Mouse (Mus musculus) neutrophil, adult 5-6 weeks (primary cell): Measurements from ENCODE around the gene Lrrc58. TPM values are rescaled to one million over a fixed set of nuclear protein-coding genes. Genes with fewer than 3 reads are reported as not detected.

Source experiments
- ATAC-seq: fragments of 151-379, 151-347 bp; 2 replicates; pipeline ENCODE4 v1.8.0; 2017; ENCODE audit warnings: mild to moderate bottlenecking, moderate TSS enrichment; ENCODE audit not compliant: insufficient number of reproducible peaks, poor library complexity, low FRiP score, severe bottlenecking; ENCODE audit errors: extremely low read depth
- total RNA-seq: library from RNA; stranded (forward); fragments of 200-1000 nt; gene quantifications from 2 replicates; pipeline ENCODE4 v1.2.3, GENCODE M21; 2017

The Lrrc58 gene
- total RNA-seq, 1 experiment from 2014 or later = 15.7 TPM

DNA sequence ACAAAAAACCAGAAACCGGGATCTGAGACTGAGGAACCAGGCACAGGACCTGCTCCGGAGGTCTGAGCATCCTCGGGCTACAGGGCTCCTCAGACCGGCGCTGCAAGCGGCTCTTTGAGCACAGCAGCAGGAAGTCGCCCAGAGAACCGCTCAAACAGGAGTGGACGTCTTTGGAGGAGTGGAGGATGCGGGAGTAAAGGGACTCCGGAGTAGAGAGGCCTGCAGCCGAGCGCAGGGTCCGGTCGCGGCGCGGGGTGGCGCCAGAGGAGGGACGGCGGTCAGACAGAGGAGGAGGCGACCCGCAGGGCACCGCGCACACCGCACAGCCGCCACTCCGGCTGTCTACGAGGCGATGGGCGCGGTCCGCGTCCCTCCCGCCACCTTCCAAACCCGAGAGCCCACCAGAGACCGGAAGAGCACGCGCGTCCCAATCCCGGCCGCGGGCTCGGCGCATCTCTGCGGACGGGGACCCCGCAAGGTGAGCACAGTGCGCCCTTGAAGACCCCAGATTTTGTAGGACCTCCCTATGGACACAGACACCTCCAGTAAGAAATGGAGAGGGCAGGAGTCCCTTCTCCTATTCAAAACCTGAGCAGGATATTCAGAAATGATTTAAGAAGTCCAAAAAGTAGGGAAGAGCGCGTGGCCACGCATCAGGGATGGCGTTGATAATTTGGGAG, 48.1 kb downstream of the Lrrc58 start, which contains the start of gene Gpr156:
Gene Gpr156, plus strand, starts transcription at position 359 of the 680 bp plus-strand sequence.
- ATAC-seq = no peak

DNA sequence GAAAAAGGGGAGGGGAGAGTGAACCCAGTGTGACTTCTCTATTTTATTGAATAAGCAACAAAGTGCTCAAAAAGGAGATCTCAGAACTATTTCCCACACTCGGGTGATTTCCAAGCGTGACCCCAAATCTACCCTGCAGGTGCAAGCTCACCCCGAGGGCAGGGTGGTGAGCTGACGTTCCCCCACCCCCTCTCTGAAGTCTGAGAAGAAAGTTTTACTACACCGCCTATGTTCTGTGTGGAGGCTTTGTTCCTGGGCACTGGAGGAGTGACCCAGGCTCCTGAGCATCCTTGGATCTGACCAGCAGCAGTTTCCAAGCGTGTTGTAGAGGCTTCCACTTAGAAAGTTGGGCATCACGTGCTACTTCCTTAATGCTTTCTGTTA, 48.6 kb downstream of the Lrrc58 start:
- ATAC-seq = no peak

DNA sequence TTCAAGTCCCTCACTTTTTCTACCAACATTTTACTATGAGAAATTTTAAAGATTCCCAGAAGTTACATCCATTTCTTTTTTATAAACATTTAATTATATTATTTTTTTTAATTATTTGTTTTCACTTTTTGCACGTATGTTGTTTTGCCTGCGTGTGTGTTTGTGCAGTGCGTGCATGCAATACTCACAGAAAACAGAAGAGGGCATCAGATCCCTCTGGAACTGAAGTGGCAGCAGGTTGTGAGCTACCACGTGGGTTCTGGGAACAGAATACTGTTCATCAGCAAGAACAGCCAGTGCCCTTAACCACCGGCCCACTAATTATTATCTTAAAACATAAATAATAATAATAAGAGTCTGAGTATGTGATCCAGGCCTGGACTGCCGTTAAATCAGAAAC, 50.8 kb downstream of the Lrrc58 start:
- ATAC-seq = no peak

DNA sequence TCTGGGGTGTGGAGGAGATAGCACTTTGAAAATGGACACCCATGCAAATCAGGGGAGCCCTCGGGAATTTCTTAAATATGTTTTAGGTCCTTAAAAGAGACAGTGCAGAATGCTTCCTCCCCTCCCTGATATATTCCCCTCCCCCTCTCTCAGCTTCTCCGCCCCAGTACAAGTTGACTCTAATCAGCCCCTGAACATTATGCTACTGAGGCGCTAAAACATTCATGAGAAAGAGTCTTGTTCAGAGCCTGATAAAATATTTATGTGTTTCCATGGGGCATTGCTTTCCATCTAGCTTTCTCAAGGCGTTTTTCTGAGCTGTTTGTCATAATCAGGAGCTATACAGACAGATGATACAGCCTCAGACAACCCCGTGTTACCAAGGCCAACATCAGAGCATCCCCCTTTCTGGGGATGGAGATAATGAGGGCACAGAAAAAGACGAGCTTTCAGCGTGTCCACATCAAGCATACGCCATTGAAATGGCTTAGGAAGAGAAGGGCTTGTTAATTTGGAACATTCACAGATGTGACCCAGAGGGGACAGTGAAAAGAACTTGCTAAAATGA, 52.7 kb downstream of the Lrrc58 start:
- no peak for ATAC-seq

DNA sequence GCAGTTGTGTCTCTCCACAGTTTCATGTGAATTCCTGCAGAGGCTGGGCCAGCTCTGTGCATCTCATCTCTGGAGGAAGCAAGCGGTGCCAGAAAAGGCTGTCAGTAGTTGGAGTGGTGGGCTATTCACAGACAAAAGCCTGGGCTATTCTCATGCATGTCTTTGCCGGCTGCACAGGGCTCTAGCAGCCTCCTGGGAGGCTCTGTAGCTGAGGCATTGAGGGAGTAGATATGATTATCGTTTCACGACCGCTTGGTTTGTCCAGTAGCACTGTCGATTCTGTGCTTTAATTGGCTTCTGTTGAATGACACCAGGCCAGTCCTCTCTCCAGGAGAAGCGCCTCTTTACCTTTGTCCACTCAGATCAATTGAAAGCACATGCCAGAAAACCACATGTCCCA, 57.9 kb downstream of the Lrrc58 start:
- no peak for ATAC-seq

DNA sequence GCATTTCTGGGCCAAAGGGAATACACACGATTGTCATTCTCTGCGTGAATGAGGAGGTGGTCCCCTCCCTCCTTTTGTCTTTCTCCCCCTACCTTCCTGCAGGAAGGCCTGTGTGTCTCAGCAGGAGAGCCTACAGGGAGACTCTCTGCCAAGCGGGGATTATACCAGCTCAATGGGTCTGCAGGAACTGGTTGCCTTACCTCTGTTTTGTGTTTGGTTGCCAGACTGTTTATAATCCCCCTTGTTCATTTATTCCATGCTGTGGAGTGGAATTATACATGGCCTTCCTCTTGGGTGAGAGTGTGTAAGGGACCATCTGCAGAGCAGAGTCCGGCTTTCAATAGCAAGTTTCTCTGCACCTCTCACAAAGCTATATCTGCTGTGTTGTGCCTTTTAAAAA, 58.9 kb downstream of the Lrrc58 start:
- no peak for ATAC-seq

DNA sequence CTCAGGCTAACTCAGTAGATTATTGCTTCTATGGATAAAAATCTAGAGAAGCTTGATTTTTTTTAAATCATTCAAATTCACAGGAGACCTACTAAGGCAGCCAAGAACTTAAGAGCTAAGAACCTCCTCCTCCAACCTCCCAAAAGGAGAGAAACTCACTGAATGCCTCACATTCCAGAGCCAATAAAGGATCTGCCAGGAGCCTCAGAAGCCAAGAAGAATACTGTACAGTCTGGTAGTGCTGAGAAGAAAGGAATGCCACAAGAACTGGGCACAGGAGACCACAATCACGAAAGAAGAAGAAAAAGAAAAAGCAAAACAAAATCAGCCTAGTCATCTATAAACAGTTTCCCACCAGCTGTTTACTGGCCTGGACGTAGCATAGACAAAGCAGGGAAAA, 60.8 kb downstream of the Lrrc58 start:
- no peak for ATAC-seq

DNA sequence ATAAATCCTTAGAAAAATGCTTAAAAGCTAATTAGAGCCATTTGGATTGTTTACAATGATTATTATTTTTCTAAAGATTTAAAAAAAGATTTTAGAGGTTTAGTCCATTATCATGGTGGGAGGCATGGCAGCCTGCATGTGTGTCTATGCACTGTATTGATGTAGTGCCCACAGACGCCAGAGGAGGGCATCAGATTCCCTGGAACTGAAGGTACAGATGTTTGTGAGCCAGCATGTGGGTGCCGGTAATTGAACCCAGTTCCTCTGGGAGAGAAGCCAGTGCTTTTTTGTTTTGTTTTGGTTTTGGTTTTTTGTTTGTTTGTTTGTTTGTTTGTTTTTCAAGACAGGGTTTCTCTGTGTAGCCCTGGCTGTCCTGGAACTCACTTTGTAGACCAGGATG, 61.4 kb downstream of the Lrrc58 start:
- ATAC-seq = no peak

DNA sequence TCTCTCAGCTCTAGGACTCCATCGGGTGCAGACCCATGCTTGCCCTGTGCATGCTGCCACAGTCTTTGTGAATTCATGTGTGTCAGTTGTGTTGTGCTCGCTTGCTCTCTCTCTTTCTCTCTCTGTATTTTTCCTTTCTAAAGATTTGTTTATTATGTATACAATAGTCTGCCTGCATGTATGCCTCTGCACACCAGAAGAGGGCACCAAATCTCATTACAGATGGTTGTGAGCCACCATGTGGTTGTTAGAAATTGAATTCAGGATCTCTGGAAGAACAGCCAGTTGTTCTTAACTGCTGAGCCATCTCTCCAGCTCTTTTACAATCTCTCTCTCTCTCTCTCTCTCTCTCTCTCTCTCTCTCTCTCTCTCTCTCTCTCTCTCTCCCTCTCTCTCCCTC, 66.7 kb downstream of the Lrrc58 start:
- no peak for ATAC-seq

DNA sequence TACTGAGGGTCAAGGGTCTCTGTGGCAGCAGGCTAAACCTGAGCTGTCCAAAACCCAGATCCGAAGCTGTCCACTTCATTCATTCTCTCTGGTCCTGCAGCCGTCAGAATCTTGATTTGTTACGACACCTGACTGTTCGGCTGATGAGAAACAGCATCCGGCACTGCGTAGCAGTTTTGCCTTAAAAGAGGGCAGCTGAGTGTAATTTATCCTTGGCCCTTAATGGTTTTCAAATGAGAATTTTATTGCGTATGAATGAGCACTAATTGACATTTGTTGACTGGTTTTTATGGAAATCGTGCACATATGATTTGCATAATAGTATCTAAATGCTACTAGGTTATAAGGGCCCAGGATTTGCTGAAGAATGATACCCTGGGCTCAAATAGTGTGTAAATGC, 69.1 kb downstream of the Lrrc58 start:
- no peak for ATAC-seq

Other genes with a start within 250 kb of the Lrrc58 start
- 15.2 and 20.8 TPM in 2 replicates for gene Ndufb4, start 213.9 kb upstream of the Lrrc58 start, total RNA-seq
- 0.12 and 0.47 TPM in 2 replicates for gene Fstl1, start 91.5 kb upstream of the Lrrc58 start, total RNA-seq
- not detected in 2 replicates for gene Gm36028, start 7.2 kb upstream of the Lrrc58 start, total RNA-seq
- not detected in 2 replicates for gene Gpr156, start 48.1 kb downstream of the Lrrc58 start, total RNA-seq
- gene Gsk3b, start 220.6 kb downstream of the Lrrc58 start, total RNA-seq = 54.5 and 60.2 TPM in 2 replicates